Mouse (Mus musculus): ENCODE measurements around the gene Adrb1. TPM values are rescaled to one million over a fixed set of nuclear protein-coding genes. Genes with fewer than 3 reads are reported as not detected.
A peak's percentile ranks its signal among the peaks of the same experiment; 100 is the strongest.

Adrb1 gene
- 0.36 and 1.2 TPM in 2 replicates for total RNA-seq (2012; rRNA removed)

DNA sequence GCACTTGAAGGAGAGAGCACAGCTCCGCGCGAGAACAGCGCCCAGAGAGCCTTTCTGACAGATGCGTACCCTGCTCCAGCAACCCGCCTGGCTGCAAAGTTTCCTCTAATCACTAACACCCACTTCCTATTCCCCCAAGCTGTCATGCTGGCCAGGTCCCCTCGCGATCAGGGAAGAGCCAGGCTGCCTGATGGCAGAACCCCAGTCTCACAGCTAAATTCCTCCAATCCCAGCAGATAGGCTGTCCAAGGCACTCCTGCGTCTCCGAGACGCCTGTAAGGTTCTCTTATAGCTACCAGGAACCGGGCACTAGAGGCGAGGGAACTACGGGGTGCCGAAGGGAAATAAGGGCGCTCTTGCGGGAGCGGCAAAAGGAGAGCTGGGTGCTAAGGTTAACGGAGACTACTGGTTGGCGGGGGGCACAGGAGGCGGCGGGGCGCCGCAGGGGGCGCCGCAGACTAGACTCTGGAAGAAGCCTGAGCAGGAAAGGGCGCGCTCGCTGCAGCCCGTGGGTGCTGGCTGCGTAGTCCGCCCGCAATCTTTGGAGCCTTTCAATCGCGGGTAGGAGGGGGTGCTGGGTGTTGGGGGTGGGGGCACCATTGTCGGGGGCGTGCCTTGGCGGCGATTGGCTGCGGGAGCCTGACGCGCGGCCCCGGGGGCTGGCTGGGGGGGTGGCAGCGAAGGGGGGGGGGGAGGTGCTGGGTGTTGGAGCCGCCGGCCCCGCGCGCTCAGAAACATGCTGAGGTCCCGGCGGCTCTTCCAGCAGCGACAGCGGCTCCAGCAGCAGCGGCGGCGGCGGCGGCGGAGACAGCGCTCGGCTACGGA lies at the start of gene Adrb1:
TSS of gene Adrb1 (plus strand) at position 813 of the 825 bp plus-strand sequence.
- Histone ChIP-seq H3K4me3 (ENCODE audit: insufficient read depth in 1 of 2, low read depth in 1 of 2, low read length in 2 of 2, poor library complexity in 1 of 2, severe bottlenecking in 1 of 2) (peak within 1 kb of the TSS; percentile 57 to 66), H3K27ac (ENCODE audit: insufficient read depth, low read depth, low read length, poor library complexity, severe bottlenecking) (no peak within 1 kb of the TSS), H3K36me3 (ENCODE audit: control insufficient read depth, insufficient read depth, low read length, poor library complexity, severe bottlenecking) (no peaks in the 10 kb centered on the region), H3K9me3 (ENCODE audit: control insufficient read depth, insufficient read depth, low read depth, low read length) (no peaks in the 10 kb centered on the region; the same call in 1 of the 2 replicates), H3K4me1 (ENCODE audit: control insufficient read depth in 2 of 2, insufficient read depth in 2 of 2, low read length in 2 of 2, poor library complexity in 1 of 2) (peaks cover 4 to 6% of the 10 kb centered on the region in 2 experiments; a peak in 3 of 4 replicates), H3K9ac (ENCODE audit: insufficient read depth, low read depth, low read length, poor library complexity, severe bottlenecking) (peak within 1 kb of the TSS; percentile 60)
- DNase-seq (ENCODE audit: low read depth, low spot score), result no peak
- no peak for TF ChIP-seq HCFC1 (IDR thresholded peaks at IDR 0.05; ENCODE audit: borderline replicate concordance, insufficient read depth, low read length)
- TF ChIP-seq CHD2 (IDR thresholded peaks at IDR 0.05; ENCODE audit: low read depth, low read length), result no peak
- no peak for TF ChIP-seq MAFK (IDR thresholded peaks at IDR 0.05; ENCODE audit: insufficient read depth, low read depth, low read length)
- no peak for TF ChIP-seq ZNF384 (IDR thresholded peaks at IDR 0.05; ENCODE audit: low read depth, low read length)
- no peak for TF ChIP-seq ZC3H11A (IDR thresholded peaks at IDR 0.05; ENCODE audit: borderline replicate concordance, low read depth, low read length)
- in situ Hi-C loops (cut with MboI; ENCODE audit: low sequenced_read_pairs in 2 of 2, unreplicated experiment in 2 of 2), result no loop called here

GRCm38 (mm10) chr19:56675690-56676089 lies 46.3 kb upstream of the Adrb1 start:
- Histone ChIP-seq H3K36me3 (ENCODE audit: control insufficient read depth, insufficient read depth, low read length, poor library complexity, severe bottlenecking) (no peaks in the 10 kb centered on the region), H3K4me3 (ENCODE audit: insufficient read depth in 1 of 2, low read depth in 1 of 2, low read length in 2 of 2, poor library complexity in 1 of 2, severe bottlenecking in 1 of 2) (no peak overlapping the region), H3K27ac (ENCODE audit: insufficient read depth, low read depth, low read length, poor library complexity, severe bottlenecking) (no peak overlapping the region), H3K9me3 (ENCODE audit: control insufficient read depth, insufficient read depth, low read depth, low read length) (no peaks in the 10 kb centered on the region), H3K4me1 (ENCODE audit: control insufficient read depth in 2 of 2, insufficient read depth in 2 of 2, low read length in 2 of 2, poor library complexity in 1 of 2) (no peaks in the 10 kb centered on the region), H3K9ac (ENCODE audit: insufficient read depth, low read depth, low read length, poor library complexity, severe bottlenecking) (no peak overlapping the region)
- no peak for DNase-seq (ENCODE audit: low read depth, low spot score)
- TF ChIP-seq ZC3H11A (IDR thresholded peaks at IDR 0.05; ENCODE audit: borderline replicate concordance, low read depth, low read length), result no peak
- TF ChIP-seq CHD2 (IDR thresholded peaks at IDR 0.05; ENCODE audit: low read depth, low read length), result no peak
- TF ChIP-seq HCFC1 (IDR thresholded peaks at IDR 0.05; ENCODE audit: borderline replicate concordance, insufficient read depth, low read length), result no peak
- TF ChIP-seq ZNF384 (IDR thresholded peaks at IDR 0.05; ENCODE audit: low read depth, low read length), result no peak
- TF ChIP-seq MAFK (IDR thresholded peaks at IDR 0.05; ENCODE audit: insufficient read depth, low read depth, low read length), result no peak
- in situ Hi-C loops (cut with MboI; ENCODE audit: low sequenced_read_pairs in 2 of 2, unreplicated experiment in 2 of 2), result no loop called here

DNA sequence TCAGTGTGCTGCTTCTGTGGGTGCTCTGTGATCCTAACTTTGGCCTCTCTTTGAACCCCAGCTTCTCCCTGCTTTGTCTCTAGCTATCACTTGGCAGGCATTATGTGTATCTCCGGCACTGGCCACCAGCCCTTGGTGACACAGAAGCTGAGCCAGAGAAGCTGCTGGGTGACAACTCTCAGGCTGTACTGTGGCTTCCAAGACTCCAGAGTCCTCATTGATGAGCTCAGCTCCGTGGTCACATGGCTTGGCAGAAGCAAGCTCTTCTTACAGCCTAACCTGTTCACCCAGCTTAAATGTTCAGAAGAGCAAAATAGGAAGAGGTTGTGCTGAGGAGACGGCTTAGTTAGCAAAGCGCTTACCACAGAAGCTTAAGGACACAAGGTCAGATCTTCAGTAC lies 45.5 kb upstream of the Adrb1 start:
- H3K36me3 ChIP-seq (ENCODE audit: control insufficient read depth, insufficient read depth, low read length, poor library complexity, severe bottlenecking), result no peaks in the 10 kb centered on the region
- TF ChIP-seq CHD2 (IDR thresholded peaks at IDR 0.05; ENCODE audit: low read depth, low read length) (no peak), ZC3H11A (IDR thresholded peaks at IDR 0.05; ENCODE audit: borderline replicate concordance, low read depth, low read length) (no peak), HCFC1 (IDR thresholded peaks at IDR 0.05; ENCODE audit: borderline replicate concordance, insufficient read depth, low read length) (no peak), ZNF384 (IDR thresholded peaks at IDR 0.05; ENCODE audit: low read depth, low read length) (no peak), MAFK (IDR thresholded peaks at IDR 0.05; ENCODE audit: insufficient read depth, low read depth, low read length) (no peak)
- no peak overlapping the region for H3K27ac ChIP-seq (ENCODE audit: insufficient read depth, low read depth, low read length, poor library complexity, severe bottlenecking)
- in situ Hi-C loops (cut with MboI; ENCODE audit: low sequenced_read_pairs in 2 of 2, unreplicated experiment in 2 of 2), result no loop called here
- no peak for DNase-seq (ENCODE audit: low read depth, low spot score)
- no peak overlapping the region for H3K4me3 ChIP-seq (ENCODE audit: insufficient read depth in 1 of 2, low read depth in 1 of 2, low read length in 2 of 2, poor library complexity in 1 of 2, severe bottlenecking in 1 of 2)
- no peak overlapping the region for H3K9ac ChIP-seq (ENCODE audit: insufficient read depth, low read depth, low read length, poor library complexity, severe bottlenecking)
- no peaks in the 10 kb centered on the region for H3K9me3 ChIP-seq (ENCODE audit: control insufficient read depth, insufficient read depth, low read depth, low read length)
- H3K4me1 ChIP-seq (ENCODE audit: control insufficient read depth in 2 of 2, insufficient read depth in 2 of 2, low read length in 2 of 2, poor library complexity in 1 of 2), result no peaks in the 10 kb centered on the region

- H3K27ac ChIP-seq (ENCODE audit: insufficient read depth, low read depth, low read length, poor library complexity, severe bottlenecking), result no peak overlapping the region
- H3K36me3 ChIP-seq (ENCODE audit: control insufficient read depth, insufficient read depth, low read length, poor library complexity, severe bottlenecking), result no peaks in the 10 kb centered on the region
- TF ChIP-seq ZC3H11A (IDR thresholded peaks at IDR 0.05; ENCODE audit: borderline replicate concordance, low read depth, low read length) (no peak), CHD2 (IDR thresholded peaks at IDR 0.05; ENCODE audit: low read depth, low read length) (no peak), ZNF384 (IDR thresholded peaks at IDR 0.05; ENCODE audit: low read depth, low read length) (no peak), HCFC1 (IDR thresholded peaks at IDR 0.05; ENCODE audit: borderline replicate concordance, insufficient read depth, low read length) (no peak), MAFK (IDR thresholded peaks at IDR 0.05; ENCODE audit: insufficient read depth, low read depth, low read length) (no peak)
- H3K4me1 ChIP-seq (ENCODE audit: control insufficient read depth in 2 of 2, insufficient read depth in 2 of 2, low read length in 2 of 2, poor library complexity in 1 of 2), result no peaks in the 10 kb centered on the region
- no peak overlapping the region for H3K4me3 ChIP-seq (ENCODE audit: insufficient read depth in 1 of 2, low read depth in 1 of 2, low read length in 2 of 2, poor library complexity in 1 of 2, severe bottlenecking in 1 of 2)
- DNase-seq (ENCODE audit: low read depth, low spot score), result no peak
- in situ Hi-C loops (cut with MboI; ENCODE audit: low sequenced_read_pairs in 2 of 2, unreplicated experiment in 2 of 2), result no loop called here
- no peaks in the 10 kb centered on the region for H3K9me3 ChIP-seq (ENCODE audit: control insufficient read depth, insufficient read depth, low read depth, low read length)
- no peak overlapping the region for H3K9ac ChIP-seq (ENCODE audit: insufficient read depth, low read depth, low read length, poor library complexity, severe bottlenecking)
Observed at GRCm38 (mm10) chr19:56677611-56678010, 44.4 kb upstream of the Adrb1 start.

Data from ES-E14 (cell line).